Mouse (Mus musculus): ENCODE measurements around the gene Actn1. TPM values are rescaled to one million over a fixed set of nuclear protein-coding genes. Genes with fewer than 3 reads are reported as not detected.

The Actn1 gene
- total RNA-seq, 2 experiments from 2014 or later: 131 to 146 TPM

DNA sequence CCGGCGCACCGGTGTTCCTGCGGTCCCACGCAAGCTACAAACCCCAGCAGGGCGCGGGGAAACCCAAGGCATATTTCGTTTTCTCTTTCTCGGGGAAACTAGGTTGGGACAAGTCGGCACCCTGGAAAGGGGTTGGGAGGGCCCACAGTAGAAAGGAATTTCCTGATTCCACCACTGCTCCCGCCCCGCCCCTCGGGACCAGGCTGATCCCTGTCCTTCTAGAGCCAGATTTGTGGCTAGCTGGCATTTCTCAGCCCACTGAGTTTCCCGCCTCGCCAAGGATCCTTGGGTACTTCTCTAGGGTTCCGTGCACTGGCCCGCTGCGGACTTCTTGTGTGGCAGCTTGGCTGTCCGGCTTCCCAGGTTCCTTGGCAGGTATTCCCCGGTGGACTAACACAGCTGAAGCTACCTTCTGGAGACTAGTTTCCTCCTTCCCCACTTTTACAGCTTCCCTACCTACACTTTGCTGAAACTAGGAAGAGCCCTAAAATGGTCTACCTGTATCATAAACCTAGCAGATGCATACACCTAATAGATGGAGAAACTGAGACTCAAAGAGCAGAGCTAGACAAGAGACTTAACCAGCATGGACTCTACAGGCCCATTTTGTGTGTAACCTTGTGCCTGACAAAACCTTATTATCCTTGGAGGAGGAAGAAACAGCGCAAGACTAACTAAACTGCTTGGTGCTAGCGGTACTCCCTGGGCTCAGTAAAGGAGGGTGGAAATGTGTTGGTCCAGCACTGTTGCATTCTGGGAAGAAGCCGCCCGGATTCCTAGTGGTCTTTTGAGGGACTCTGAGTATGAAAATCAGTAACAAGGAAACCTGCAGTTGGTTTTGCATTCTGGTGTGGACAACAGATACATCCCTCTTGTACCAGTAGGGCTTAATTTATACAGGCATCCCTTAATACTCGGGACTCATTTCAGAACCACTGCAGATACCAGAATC lies 849 bp upstream of the Actn1 start:
- intact Hi-C loops (cut with DNase I): no loop called here
- no peak for DNase-seq (ENCODE audit: low spot score in 2 of 2)

DNA sequence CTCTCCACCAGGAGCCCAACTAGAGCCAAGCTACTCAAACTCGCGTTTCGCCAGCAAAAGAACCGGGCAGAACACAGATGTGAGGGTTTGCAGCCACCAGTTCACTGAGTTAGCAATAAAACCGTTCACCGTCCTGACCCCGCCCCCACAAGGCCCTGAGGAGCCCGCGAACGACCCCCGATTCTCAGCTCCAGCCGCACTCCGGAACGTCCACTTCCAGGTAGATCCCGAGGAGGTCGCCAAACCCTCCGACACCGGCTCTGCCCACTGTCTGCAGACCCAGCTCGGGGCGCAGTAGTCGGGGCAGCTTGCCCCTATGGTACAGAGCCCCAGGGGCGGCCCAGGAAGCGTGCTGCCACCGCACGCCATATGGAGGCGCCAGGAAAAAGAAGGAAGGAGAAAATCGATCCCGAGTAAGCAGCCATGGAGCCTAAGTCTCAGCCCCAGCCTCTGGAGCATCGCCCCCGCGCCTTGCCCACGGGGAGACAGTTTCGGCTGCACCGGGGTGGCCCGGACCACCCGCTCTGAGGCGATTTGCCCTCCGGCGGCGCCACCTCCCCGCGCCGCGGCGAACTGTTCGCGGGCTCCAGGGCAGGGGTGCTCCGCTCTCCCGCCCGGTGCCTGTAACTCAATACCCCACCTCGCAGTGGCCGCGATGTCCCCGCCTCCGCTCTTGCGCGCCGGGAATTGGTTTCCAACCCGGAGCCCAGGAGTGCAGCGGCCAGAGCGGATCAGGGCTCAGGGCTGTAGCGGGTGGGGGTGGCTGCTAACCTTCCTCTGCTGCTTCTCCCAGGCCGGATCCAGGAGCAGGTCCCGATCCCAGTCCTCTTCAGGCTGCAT lies 735 bp downstream of the Actn1 start:
- DNase-seq (ENCODE audit: low spot score in 2 of 2): peak; percentile 56 to 63
- intact Hi-C loops (cut with DNase I): loop anchor here (1.0 to 5.0 kb wide), 2 partner anchors 61 to 83 kb away; no protein-coding TSS in a partner anchor

DNA sequence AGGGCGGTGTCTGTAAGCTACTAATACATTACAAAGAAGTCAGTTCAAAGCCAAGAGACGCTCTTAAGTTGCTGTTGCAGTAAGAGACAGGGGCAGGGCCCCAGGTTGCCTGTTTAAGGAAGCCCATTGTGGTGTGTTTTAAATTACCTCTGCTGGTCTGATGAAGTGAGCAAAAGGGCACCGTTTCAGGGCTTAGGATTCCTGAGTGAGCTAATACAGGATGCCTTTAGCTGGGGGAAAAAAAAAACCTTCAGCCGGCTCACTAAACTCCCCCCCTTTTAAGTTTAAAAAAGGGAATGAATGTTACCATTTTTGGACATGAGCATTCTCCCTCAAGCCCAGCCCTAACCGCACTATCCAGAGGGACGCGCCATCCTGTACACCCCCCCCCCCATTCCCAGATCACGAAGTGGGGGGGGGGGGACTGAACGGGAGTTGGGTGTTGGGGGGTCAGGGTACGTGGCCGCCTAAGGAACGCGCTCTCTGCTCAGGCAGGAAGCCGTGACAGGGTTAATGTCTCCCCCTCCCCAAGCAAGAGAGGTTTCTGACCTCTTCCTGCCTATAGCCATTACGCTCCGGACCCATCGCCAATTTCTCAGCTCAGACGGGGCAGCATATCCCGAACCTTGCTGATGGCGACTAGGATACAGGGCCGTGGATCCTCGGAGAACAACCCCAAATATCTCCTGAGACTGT lies 1.5 kb downstream of the Actn1 start:
- DNase-seq (ENCODE audit: low spot score in 2 of 2): peak in 1 of 2 experiments; percentile 19
- intact Hi-C loops (cut with DNase I): loop anchor here (1.0 to 5.0 kb wide), 2 partner anchors 60 to 84 kb away; no protein-coding TSS in a partner anchor

DNA sequence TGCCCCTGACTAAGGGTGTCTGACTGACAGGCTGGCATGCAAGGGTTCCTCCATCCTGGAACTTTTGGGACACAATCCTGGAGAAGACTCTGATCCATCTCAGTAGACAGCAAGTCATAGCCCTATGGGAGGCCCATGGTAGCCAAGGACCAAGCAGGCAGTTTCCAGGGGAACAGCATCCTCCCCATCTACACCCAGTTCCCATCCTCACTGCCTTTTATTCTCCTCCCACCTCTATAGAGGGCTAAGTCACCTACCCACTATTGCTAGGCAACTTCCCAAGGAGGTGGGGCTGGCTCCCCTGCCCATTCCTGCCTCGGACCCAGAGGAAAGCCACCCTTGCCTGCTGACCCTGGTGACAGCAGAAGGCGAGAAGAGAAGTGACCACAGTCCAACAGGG lies 8.2 kb downstream of the Actn1 start:
- intact Hi-C loops (cut with DNase I): no loop called here
- DNase-seq (ENCODE audit: low spot score in 2 of 2): peak in 1 of 2 experiments; percentile 57

DNA sequence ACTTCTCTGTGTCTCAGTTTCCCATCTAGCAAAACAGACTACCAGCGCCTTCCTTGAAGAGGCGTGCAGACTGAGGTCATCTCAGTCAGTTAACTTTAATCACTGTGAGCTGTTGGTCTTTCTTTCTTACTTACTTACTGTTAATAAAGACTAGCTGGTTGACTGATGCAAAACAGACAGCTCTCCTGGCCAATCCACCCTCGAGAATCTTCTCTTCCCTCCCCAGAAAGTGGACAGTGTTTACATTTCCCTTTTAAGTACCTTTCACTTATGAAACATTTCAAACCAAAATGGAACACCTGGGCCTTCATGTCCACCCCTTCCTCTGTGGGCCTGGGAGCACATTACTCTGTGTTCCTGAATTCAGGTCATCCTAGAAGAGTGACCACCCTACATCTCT lies 8.6 kb downstream of the Actn1 start:
- DNase-seq (ENCODE audit: low spot score in 2 of 2): no peak
- intact Hi-C loops (cut with DNase I): no loop called here

DNA sequence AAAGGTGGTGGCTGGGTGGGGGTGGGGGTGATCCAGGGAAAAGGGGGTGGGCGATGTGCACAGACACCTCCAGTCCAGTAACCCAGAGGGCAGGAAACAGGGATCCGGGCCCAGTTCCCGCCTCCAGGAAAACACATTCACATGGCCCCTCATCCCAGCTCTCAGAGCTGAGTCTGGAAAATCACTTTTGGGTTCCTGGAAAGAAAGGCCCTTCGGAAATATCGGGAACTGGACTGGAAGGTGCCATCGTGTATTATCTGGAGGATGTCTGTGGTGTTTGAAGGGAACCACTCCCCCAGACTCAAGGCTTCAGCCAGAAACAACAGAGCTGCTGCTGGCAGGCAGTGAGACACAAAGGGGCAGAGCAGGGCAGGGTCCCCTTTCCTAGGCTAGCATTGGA lies 10.6 kb downstream of the Actn1 start:
- DNase-seq (ENCODE audit: low spot score in 2 of 2): no peak
- intact Hi-C loops (cut with DNase I): no loop called here

DNA sequence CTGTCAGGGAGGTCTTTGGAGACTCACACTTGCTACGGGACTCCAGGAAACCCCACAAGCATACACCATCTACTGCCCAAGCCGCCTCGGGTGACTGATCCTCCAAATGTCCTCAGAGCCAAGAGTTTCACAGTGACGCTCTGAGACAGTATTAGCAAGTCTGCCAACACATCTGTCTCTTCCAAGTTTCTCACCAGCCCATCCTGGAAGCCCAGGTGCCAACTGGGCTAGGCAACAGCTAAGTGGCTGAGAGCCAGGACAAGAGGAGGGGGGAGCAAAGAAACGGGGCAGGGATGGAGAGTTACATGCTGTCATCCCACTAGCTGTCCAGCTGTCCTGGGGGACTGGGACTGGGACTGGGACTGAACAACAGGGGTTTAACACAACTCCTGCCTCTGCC lies 13.1 kb downstream of the Actn1 start:
- intact Hi-C loops (cut with DNase I): no loop called here
- no peak for DNase-seq (ENCODE audit: low spot score in 2 of 2)

DNA sequence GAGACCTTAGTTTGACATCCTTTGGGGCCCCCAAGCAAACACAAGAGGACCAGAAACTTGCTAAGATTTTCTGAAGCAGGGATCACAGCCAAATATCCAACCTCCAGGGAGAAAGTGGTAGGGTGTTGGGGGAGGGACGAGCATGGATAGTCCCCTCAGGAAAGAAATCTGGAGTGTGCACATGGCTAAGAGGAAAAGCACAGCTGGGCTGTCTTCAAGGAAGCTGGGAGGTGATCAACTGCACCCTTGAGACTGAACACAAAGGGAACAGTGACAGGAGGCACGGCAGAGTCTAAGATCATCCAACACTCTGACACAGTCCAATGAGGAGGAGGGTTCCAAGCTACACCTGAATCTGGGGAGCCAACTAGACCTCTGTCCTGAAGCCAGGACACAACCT lies 13.7 kb downstream of the Actn1 start:
- intact Hi-C loops (cut with DNase I): no loop called here
- no peak for DNase-seq (ENCODE audit: low spot score in 2 of 2)

DNA sequence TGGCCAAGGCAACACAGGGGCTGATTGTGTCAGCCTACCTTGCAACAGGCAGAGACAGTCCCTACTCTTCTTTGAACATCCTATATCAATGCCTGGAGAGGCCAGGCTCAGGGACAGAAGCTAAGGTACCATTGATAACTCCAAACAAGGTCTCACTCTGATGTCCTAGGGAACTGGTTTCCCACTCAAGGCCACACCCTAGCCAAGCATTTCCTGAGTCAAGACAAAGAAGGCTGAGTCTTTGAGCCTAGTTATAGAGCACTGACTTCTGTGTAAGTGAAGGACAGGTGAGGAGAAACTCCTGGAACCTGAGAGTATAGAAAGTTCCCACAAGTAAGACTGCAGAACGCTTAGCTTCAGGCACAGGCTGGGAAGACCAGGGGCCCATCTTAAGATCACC lies 15.4 kb downstream of the Actn1 start:
- DNase-seq (ENCODE audit: low spot score in 2 of 2): no peak
- intact Hi-C loops (cut with DNase I): no loop called here

DNA sequence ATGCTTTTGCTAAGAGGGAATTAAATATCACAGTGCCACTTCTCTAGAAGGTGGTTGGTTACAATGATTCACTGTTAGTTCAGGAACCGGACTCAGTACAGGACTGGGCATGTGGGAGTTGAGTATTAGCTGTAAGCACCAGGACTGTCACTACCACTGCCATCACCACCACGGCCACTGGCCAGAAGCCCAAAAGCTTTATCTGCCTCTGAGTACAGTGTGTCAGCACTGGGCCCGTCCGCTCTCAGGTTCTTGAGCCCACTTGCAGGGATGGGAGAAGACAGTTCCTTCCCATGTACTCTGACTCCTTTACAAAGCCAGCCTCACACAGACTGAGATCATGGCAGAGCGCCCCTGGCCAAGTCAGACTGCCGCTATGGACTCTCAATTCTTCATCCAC lies 16.0 kb downstream of the Actn1 start:
- intact Hi-C loops (cut with DNase I): no loop called here
- DNase-seq (ENCODE audit: low spot score in 2 of 2): peak in 1 of 2 experiments; percentile 44

DNA sequence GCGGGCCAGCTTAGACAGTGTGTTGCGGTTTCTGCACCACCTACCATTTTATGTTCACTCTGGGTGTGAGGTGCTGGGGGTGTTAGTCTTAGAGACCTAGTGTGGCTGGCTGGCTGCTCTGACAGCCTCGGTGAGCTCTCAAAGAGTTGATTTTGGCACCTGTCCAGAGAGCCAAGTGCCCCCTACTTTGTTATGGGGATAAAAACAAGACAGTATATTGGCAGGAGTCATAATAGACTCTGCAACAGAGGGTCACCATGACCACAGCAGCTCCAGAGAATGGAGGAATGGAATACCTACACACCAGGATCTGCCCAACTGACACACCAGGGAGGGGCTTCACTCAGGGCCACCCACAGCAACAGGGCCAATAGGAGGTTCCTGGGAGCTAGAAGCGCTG lies 16.8 kb downstream of the Actn1 start:
- intact Hi-C loops (cut with DNase I): no loop called here
- no peak for DNase-seq (ENCODE audit: low spot score in 2 of 2)

DNA sequence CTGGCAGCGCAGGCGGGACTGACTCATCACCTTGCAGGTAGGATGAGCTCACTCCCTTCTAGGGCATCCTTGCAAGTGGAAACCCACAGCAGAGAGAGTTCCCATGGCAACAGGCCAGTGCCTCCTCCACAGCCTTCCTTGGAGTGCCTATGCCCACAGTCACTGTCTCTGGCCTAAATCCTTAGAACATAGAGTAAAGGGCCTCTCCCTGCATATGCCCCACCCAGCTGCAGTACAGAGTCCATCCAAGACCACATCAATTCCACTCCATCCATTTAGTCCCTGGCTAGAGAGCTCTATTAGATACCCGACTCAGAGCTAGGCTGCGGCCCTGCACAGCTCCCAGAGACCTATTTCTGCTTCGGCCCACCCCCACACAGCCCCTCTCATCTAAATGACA lies 20.7 kb downstream of the Actn1 start:
- DNase-seq (ENCODE audit: low spot score in 2 of 2): peak; percentile 83 to 96
- intact Hi-C loops (cut with DNase I): no loop called here

DNA sequence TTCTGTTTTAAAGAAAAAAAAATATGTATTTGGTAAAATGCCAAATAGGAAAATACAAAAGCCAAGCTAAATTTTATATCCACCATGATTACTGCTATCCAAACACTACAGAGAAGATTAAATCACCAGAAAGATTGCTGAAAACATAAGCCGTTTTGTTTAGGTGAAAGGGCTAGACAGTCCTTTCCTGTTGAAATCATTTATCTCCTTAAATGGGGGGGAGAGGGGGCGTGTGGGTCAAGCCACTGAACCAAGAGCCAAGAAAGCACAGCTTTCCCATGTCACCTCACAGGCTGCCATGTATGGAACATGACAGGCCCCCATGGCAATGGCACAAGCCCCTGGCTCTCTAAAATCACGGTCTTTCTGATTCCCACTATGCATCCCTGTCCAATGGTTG lies 21.6 kb downstream of the Actn1 start:
- no peak for DNase-seq (ENCODE audit: low spot score in 2 of 2)
- intact Hi-C loops (cut with DNase I): no loop called here

DNA sequence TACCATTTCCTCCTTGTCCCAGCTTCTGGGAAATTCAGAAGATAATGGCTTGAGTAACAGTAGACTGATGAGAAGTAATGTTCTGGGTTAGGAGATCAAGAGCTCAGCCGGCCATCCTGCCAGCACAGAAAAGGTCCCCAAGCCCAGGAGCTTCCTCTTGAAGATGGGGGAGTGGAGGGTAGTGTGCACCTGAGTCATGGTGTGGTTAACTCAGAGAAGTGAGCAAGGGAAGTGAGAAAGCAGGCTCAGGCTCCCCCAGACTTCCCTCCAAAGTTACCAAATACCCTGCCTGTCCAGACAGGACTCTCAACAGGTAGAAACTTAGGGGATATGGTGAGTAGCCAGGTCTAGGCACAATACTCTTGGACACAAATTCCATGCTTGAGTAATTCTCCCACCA lies 24.9 kb downstream of the Actn1 start:
- intact Hi-C loops (cut with DNase I): no loop called here

DNA sequence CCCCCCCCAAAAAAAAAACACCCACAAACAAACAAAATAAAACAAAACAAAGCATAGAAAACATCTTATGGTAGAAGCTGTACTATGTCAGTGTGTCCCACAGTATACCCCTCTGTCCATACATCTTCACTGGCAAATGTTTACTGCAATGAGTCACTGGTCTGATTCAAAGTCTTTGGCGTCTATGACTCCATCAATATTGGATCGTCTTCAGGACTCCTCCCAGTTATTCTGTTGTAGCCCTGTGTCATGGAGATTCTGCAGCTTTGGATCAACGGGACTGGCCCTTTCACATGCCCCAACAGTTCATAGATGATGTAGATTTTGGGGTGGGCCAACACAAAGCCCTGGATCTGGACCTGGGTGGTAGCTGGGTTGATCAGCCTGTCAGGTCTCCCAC lies 25.9 kb downstream of the Actn1 start:
- intact Hi-C loops (cut with DNase I): no loop called here
- no peak for DNase-seq (ENCODE audit: low spot score in 2 of 2)

More for the DNA sequence above, 24.9 kb downstream of the Actn1 start:
- no peak for DNase-seq (ENCODE audit: low spot score in 2 of 2)

DNA sequence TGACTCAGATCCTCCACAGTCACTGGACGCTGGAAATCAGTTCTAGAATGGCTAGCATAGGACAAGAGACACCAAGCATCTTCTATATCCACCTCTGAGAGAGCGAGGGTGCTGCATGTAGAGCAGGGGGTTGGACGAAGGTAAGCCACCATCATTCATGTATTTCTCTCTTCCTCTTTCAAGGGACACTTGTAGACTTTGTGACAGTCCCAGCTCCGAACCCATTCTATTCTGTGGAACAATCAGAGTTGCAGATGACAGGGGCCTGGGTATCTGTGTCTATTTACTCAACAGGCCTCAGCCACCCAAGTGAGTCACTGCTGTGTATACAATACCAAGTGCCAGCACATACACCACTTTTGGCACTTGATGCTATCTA lies 27.3 kb downstream of the Actn1 start:
- intact Hi-C loops (cut with DNase I): no loop called here
- no peak for DNase-seq (ENCODE audit: low spot score in 2 of 2)

DNA sequence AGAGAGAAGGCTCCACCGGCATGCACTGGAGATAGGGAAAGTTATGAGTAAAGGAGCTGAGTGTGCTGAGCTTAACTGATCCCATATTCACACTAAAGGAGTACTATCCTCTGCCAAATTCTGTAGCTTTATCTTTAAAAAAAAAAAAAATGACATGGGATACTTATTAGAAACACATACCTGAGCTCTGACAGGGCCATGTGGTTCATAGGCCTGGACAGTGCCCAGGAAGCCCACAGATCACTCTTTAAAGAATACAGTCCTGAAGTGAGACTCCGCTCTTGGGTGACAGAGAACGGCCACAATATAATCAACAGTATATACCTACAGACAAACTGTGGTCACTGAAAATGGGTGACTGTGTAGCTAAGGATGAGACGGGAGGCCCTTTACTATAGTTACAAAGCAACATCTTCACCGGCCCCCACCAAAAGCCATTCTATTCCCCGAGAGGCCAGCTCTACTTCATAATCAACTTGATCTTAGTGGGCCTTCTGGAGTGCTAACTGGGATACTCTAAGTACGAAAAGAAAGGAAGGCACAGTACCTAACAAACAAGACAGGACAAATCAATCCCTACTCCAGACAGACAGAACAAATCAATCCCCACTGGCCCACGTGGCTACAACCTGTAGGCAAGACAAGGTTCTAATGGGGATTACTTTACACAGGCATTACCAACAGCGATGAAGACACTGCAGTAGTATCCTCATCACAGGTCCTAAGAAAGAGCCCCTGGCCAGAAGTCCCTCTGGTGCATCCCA lies 27.9 kb downstream of the Actn1 start:
- intact Hi-C loops (cut with DNase I): no loop called here
- DNase-seq (ENCODE audit: low spot score in 2 of 2): no peak

DNA sequence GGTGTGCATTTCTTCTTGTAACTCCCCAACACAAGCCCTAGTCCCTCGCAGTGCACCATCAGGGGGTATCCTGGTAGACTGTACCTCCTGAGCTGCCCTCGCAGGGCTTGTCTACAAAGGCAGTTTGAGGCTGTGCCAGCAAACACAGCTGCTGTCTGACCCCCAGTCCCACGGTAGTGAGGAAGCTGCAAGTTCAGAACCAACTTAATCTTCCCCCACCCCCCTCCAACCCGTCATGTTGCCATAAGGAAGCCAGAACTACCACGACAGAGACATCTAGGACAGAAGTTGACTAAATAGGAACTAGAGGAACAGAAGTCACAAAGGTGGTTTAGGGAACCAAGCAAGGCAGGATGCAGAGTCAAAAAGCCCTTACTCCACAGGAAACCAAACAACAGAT lies 28.9 kb downstream of the Actn1 start:
- no peak for DNase-seq (ENCODE audit: low spot score in 2 of 2)

DNA sequence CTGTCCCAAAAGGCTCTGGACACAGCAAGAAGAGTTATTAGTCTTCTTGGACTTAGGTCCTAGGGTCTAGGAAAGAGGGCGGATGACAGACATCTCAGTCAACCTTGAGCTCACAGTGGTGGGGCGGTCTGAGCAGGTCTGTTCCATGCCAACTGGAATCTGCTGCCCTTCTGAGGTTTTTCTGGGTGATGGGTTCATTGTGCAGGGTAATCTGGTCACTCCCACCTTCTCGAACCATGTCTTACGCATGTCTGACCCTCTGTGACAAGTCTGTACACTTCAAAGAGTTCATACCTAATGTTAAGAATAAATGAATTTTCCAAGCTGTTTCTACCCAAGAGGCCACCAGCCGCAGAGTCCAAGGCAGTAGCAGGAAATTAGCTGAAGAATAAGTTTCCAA lies 29.3 kb downstream of the Actn1 start:
- intact Hi-C loops (cut with DNase I): no loop called here
- DNase-seq (ENCODE audit: low spot score in 2 of 2): no peak

More for the DNA sequence above, 28.9 kb downstream of the Actn1 start:
- intact Hi-C loops (cut with DNase I): no loop called here

All from left cerebral cortex, postnatal 25 days (tissue).